Mouse (Mus musculus) stomach, embryonic 16.5 days (tissue): ENCODE data around the gene Itgb4. TPM values are rescaled to one million over a fixed set of nuclear protein-coding genes. Genes with fewer than 3 reads are reported as not detected.

Experiments used
- ATAC-seq: fragments of 200-750 bp; cut with Nextera tagmentation; 2 replicates; pipeline ENCODE4 v1.8.0; 2017; ENCODE audit warnings: moderate number of reproducible peaks, moderate TSS enrichment; ENCODE audit not compliant: insufficient read depth, low FRiP score
- H3K27ac ChIP-seq: fragments of 300-500 bp; sonication (generic); 2 replicates; pipeline ENCODE4 v1.5.1; 2014; ENCODE audit warnings: low read length
- H3K27me3 ChIP-seq: fragments of 300-500 bp; sonication (generic); 2 replicates; pipeline ENCODE4 v1.6.1; 2014; ENCODE audit warnings: low read length, control low read depth, mixed read lengths; ENCODE audit not compliant: control insufficient read depth, insufficient read depth
- H3K36me3 ChIP-seq: fragments of 300-500 bp; sonication (generic); 2 replicates; pipeline ENCODE4 v1.6.1; 2014; ENCODE audit warnings: low read length; ENCODE audit not compliant: control insufficient read depth, insufficient read depth
- H3K4me1 ChIP-seq: fragments of 300-500 bp; sonication (generic); 2 replicates; pipeline ENCODE4 v1.6.1; 2014; ENCODE audit warnings: low read length, control low read depth, mixed read lengths; ENCODE audit not compliant: control insufficient read depth, insufficient read depth
- H3K4me2 ChIP-seq: fragments of 300-500 bp; sonication (generic); 2 replicates; pipeline ENCODE4 v1.6.1; 2014; ENCODE audit warnings: low read depth, low read length, mixed read lengths
- H3K4me3 ChIP-seq: fragments of 300-500 bp; sonication (generic); replicated peaks from 2 replicates; pipeline ENCODE4 v1.5.1; 2014; ENCODE audit warnings: mild to moderate bottlenecking, low read length
- H3K9ac ChIP-seq: fragments of 300-500 bp; sonication (generic); 2 replicates; pipeline ENCODE4 v1.6.1; 2014; ENCODE audit warnings: low read length
- H3K9me3 ChIP-seq: fragments of 300-500 bp; sonication (generic); replicated peaks from 2 replicates; pipeline ENCODE4 v1.6.1; 2016; ENCODE audit warnings: low read length, control low read depth; ENCODE audit not compliant: control insufficient read depth
- WGBS: fragments of 180-500 bp; shearing (Covaris S2); extraction: QIAGEN DNeasy Blood & Tissue Kit; methylation state at CpG from one replicate; pipeline ENCODE4 v1.1.7; 2014; 5-methylcytosine and 5-hydroxymethylcytosine counted together
- polyA plus RNA-seq: library from polyadenylated mRNA; unstranded; fragments of >200 nt; fragmentation: Nextera tagmentation; extraction: Ambion mirVana; gene quantifications from 2 replicates; pipeline ENCODE4 v1.2.1, GENCODE M21; 2015

Itgb4 gene
- polyA plus RNA-seq, 1 experiment from 2014 or later, result 18.9 TPM

- no peak overlapping the region for H3K4me3 ChIP-seq
- no peak overlapping the region for H3K4me2 ChIP-seq
- ATAC-seq, result no peak
- H3K36me3 ChIP-seq, result peaks cover 7% of the 10 kb centered on the region
- no peaks in the 10 kb centered on the region for H3K4me1 ChIP-seq
- WGBS, result 84% methylated on average over 6 of the region's 6 CpGs
- H3K9ac ChIP-seq, result no peak overlapping the region
- H3K9me3 ChIP-seq, result no peaks in the 10 kb centered on the region
- no peak overlapping the region for H3K27ac ChIP-seq
- no peaks in the 10 kb centered on the region for H3K27me3 ChIP-seq
Observed at GRCm38 (mm10) chr11:116040593-116040992, 66.1 kb downstream of the Itgb4 start.

- WGBS, result 95% methylated on average over 2 of the region's 2 CpGs
- no peak for ATAC-seq
Observed at GRCm38 (mm10) chr11:116041833-116042232, 67.3 kb downstream of the Itgb4 start.

GRCm38 (mm10) chr11:116042372-116043138 is 68.0 kb downstream of the Itgb4 start:
- Histone ChIP-seq H3K4me1 (no peaks in the 10 kb centered on the region), H3K9me3 (no peaks in the 10 kb centered on the region), H3K36me3 (peaks cover 16% of the 10 kb centered on the region), H3K27me3 (no peaks in the 10 kb centered on the region), H3K4me3 (no peak overlapping the region), H3K4me2 (no peak overlapping the region), H3K9ac (no peak overlapping the region), H3K27ac (no peak overlapping the region)
- 77% methylated on average over 5 of the region's 5 CpGs for WGBS
- ATAC-seq, result no peak

More at GRCm38 (mm10) chr11:116041833-116042232, 67.3 kb downstream of the Itgb4 start:
- Histone ChIP-seq H3K4me1 (no peaks in the 10 kb centered on the region), H3K9me3 (no peaks in the 10 kb centered on the region), H3K27ac (no peak overlapping the region), H3K4me3 (no peak overlapping the region), H3K9ac (no peak overlapping the region), H3K36me3 (peaks cover 13% of the 10 kb centered on the region), H3K4me2 (no peak overlapping the region), H3K27me3 (no peaks in the 10 kb centered on the region)

GRCm38 (mm10) chr11:116043286-116043685 is 68.8 kb downstream of the Itgb4 start:
- Histone ChIP-seq H3K9me3 (no peaks in the 10 kb centered on the region), H3K27ac (no peak overlapping the region), H3K9ac (no peak overlapping the region), H3K4me1 (no peaks in the 10 kb centered on the region), H3K4me3 (no peak overlapping the region), H3K27me3 (no peaks in the 10 kb centered on the region), H3K4me2 (no peak overlapping the region), H3K36me3 (peaks cover 18% of the 10 kb centered on the region)
- no peak for ATAC-seq
- WGBS, result 91% methylated on average over 1 of the region's 1 CpGs

GRCm38 (mm10) chr11:116045173-116045572 is 70.7 kb downstream of the Itgb4 start:
- H3K4me3 ChIP-seq, result no peak overlapping the region
- no peak for ATAC-seq
- WGBS, result 95% methylated on average over 6 of the region's 6 CpGs
- no peak overlapping the region for H3K27ac ChIP-seq
- H3K9ac ChIP-seq, result no peak overlapping the region
- H3K4me1 ChIP-seq, result no peaks in the 10 kb centered on the region
- H3K27me3 ChIP-seq, result no peaks in the 10 kb centered on the region
- H3K9me3 ChIP-seq, result no peaks in the 10 kb centered on the region
- peaks cover 32% of the 10 kb centered on the region for H3K36me3 ChIP-seq
- H3K4me2 ChIP-seq, result no peak overlapping the region

GRCm38 (mm10) chr11:116049610-116050009 is 75.1 kb downstream of the Itgb4 start:
- Histone ChIP-seq H3K9me3 (no peaks in the 10 kb centered on the region), H3K9ac (no peak overlapping the region), H3K4me3 (no peak overlapping the region), H3K4me1 (no peaks in the 10 kb centered on the region), H3K4me2 (no peak overlapping the region), H3K27ac (no peak overlapping the region), H3K36me3 (peaks cover 54% of the 10 kb centered on the region), H3K27me3 (no peaks in the 10 kb centered on the region)
- WGBS, result 72% methylated on average over 2 of the region's 2 CpGs
- no peak for ATAC-seq

GRCm38 (mm10) chr11:116050196-116050595 is 75.7 kb downstream of the Itgb4 start:
- Histone ChIP-seq H3K36me3 (peaks cover 54% of the 10 kb centered on the region), H3K4me3 (no peak overlapping the region), H3K9me3 (no peaks in the 10 kb centered on the region), H3K4me2 (no peak overlapping the region), H3K9ac (no peak overlapping the region), H3K27ac (no peak overlapping the region), H3K4me1 (no peaks in the 10 kb centered on the region), H3K27me3 (no peaks in the 10 kb centered on the region)
- no peak for ATAC-seq
- WGBS, result 85% methylated on average over 4 of the region's 4 CpGs

GRCm38 (mm10) chr11:116053510-116054229 is 79.2 kb downstream of the Itgb4 start:
- no peaks in the 10 kb centered on the region for H3K9me3 ChIP-seq
- no peak overlapping the region for H3K4me2 ChIP-seq
- H3K27me3 ChIP-seq, result no peaks in the 10 kb centered on the region
- WGBS, result 91% methylated on average over 9 of the region's 9 CpGs
- H3K9ac ChIP-seq, result no peak overlapping the region
- no peak overlapping the region for H3K4me3 ChIP-seq
- no peak overlapping the region for H3K27ac ChIP-seq
- peaks cover 52% of the 10 kb centered on the region for H3K36me3 ChIP-seq
- ATAC-seq, result no peak
- no peaks in the 10 kb centered on the region for H3K4me1 ChIP-seq

GRCm38 (mm10) chr11:116055873-116056272 is 81.4 kb downstream of the Itgb4 start:
- no peak overlapping the region for H3K27ac ChIP-seq
- 94% methylated on average over 11 of the region's 11 CpGs for WGBS
- H3K4me3 ChIP-seq, result no peak overlapping the region
- no peaks in the 10 kb centered on the region for H3K4me1 ChIP-seq
- H3K36me3 ChIP-seq, result peaks cover 39% of the 10 kb centered on the region
- no peaks in the 10 kb centered on the region for H3K9me3 ChIP-seq
- H3K9ac ChIP-seq, result no peak overlapping the region
- no peak for ATAC-seq
- no peak overlapping the region for H3K4me2 ChIP-seq
- H3K27me3 ChIP-seq, result no peaks in the 10 kb centered on the region
